Mouse (Mus musculus) erythroblast, embryonic 14.5 days (primary cell): ENCODE data around the gene 4930402H24Rik.

Experiments
- GATA1 ChIP-seq: IDR thresholded peaks from 2 replicates; pipeline ENCODE4 v1.6.1; 2012; ENCODE audit warnings: low read length, inconsistent platforms, mixed read lengths
- TAL1 ChIP-seq: IDR thresholded peaks from 3 replicates; pipeline ENCODE4 v1.6.1; 2012; ENCODE audit warnings: low read length, inconsistent platforms, mixed read lengths

DNA sequence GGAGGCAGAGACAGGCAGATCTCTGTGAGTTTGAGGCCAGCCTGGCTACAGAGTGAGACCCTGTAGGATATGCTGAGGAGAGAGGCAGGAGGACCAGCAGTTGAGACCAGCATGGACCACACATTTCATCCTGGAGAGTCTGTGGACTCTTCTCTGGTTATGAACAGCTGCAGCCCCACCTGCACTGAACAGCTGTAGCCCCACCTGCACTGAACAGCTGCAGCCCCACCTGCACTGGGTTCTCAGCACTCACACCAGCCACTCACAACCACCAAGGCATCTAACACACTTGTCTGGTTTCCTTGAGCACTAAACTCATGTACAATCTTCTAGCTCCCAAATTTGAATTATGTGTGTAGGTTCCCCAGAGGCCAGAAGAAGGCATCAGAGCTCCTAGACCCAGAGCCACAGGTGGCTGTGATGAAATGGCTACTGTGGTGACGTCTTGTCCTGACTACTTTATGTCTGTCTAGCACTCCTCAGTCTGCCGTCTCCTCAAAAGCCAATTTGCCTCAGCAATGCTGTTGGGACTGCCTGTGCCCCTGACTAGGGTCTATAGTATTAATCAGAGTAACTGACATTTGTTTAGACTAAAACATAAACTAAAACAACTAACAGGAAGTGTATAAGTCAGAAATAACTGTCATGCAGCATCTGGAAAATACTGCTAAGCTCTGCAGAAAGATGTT, 125.4 kb downstream of the 4930402H24Rik start:
- TF ChIP-seq TAL1 (no peak), GATA1 (no peak)
